Mouse (Mus musculus): Measurements from ENCODE around the gene Ninj1. TPM values are rescaled to one million over a fixed set of nuclear protein-coding genes. Genes with fewer than 3 reads are reported as not detected.
A peak's percentile ranks its signal among the peaks of the same experiment; 100 is the strongest.

Ninj1 gene
- polyA plus RNA-seq, 1 experiment from 2014 or later, result 40.0 TPM

DNA sequence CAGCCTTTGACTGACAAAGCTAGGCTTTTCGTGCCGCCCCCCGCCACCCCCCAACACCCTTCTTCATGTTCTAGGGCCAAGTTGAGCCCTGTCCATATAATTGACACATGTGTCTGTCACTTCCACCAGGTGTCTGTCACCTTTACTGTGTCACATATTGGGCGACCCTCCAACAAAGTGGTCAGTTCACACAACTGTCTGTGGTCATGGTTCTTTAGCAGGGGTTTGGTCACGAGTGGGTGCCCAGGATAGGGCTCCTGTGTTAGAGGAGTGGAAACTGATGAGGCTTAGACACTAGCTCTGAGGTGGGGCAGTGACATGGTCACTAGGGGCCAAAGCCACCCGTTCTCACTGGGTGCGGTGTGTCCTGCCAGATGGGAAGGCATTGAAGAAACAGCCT lies 12.6 kb downstream of the Ninj1 start:
- H3K9me3 ChIP-seq (replicated peaks), result no peaks in the 10 kb centered on the region
- ATAC-seq (ENCODE audit: low read depth) (no peak), DNase-seq (no peak)
- H3K36me3 ChIP-seq, result peaks cover 12% of the 10 kb centered on the region
- H3K27ac ChIP-seq, result no peak overlapping the region
- H3K4me1 ChIP-seq (replicated peaks), result peaks cover 20% of the 10 kb centered on the region; the same call in 1 of the 2 replicates
- H3K4me3 ChIP-seq (replicated peaks), result no peak overlapping the region
- 80% methylated on average over 7 of the region's 7 CpGs for WGBS (ENCODE audit: insufficient replicate concordance)
- no peaks in the 10 kb centered on the region for H3K27me3 ChIP-seq
- no peak overlapping the region for H3K4me2 ChIP-seq
- H3K9ac ChIP-seq, result no peak overlapping the region

DNA sequence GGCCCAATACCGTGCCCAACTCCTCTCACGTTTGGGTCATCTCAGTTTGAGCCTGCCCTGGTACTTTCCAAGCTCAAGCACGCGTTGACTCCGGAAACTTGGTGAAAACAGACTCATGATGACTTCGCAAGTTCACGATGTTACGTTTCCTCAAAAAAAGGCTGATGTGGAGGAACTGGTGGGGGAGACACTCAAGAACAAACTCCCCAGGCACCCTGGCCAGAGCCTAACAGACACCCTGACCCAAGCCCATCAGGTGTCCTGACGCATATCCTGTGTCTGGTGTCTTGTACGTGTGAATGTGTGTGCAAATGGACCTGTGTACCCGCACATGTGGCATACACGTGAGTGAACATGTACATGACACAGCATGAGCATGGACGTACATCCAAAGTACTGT lies 13.4 kb downstream of the Ninj1 start:
- Histone ChIP-seq H3K4me2 (no peak overlapping the region), H3K9me3 (replicated peaks) (no peaks in the 10 kb centered on the region), H3K27me3 (no peaks in the 10 kb centered on the region), H3K4me3 (replicated peaks) (no peak overlapping the region), H3K9ac (no peak overlapping the region), H3K27ac (no peak overlapping the region), H3K4me1 (replicated peaks) (peaks cover 14% of the 10 kb centered on the region; the same call in 1 of the 2 replicates), H3K36me3 (peaks cover 4% of the 10 kb centered on the region)
- DNase-seq, result no peak
- 54% methylated on average over 13 of the region's 13 CpGs for WGBS (ENCODE audit: insufficient replicate concordance)
- no peak for ATAC-seq (ENCODE audit: low read depth)

DNA sequence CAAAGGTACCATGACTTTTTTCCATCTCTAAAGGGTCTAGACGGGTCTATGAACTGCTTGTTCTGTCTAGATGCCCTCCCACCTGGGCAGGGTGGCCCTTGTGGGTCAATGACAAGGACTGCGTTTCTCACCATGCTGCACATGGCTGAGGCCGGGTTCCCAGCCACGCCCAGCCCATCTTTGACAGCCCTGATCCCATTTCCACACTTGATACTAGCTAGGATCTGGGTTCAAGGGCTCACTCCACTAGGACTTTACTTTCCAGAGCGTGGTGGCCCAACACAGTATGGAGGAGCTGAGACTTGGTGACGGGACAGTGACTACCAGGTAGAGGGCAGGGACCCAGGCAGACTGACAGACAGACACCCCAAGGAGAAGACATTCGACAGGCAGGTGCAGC lies 15.3 kb downstream of the Ninj1 start:
- Histone ChIP-seq H3K4me1 (replicated peaks) (peaks cover 13% of the 10 kb centered on the region; the same call in 1 of the 2 replicates), H3K4me2 (no peak overlapping the region), H3K36me3 (no peaks in the 10 kb centered on the region; the same call in 1 of the 2 replicates), H3K27ac (no peak overlapping the region), H3K9ac (no peak overlapping the region), H3K9me3 (replicated peaks) (no peaks in the 10 kb centered on the region), H3K4me3 (replicated peaks) (no peak overlapping the region), H3K27me3 (no peaks in the 10 kb centered on the region)
- 76% methylated on average over 7 of the region's 7 CpGs for WGBS (ENCODE audit: insufficient replicate concordance)
- ATAC-seq (ENCODE audit: low read depth) (no peak), DNase-seq (no peak)

DNA sequence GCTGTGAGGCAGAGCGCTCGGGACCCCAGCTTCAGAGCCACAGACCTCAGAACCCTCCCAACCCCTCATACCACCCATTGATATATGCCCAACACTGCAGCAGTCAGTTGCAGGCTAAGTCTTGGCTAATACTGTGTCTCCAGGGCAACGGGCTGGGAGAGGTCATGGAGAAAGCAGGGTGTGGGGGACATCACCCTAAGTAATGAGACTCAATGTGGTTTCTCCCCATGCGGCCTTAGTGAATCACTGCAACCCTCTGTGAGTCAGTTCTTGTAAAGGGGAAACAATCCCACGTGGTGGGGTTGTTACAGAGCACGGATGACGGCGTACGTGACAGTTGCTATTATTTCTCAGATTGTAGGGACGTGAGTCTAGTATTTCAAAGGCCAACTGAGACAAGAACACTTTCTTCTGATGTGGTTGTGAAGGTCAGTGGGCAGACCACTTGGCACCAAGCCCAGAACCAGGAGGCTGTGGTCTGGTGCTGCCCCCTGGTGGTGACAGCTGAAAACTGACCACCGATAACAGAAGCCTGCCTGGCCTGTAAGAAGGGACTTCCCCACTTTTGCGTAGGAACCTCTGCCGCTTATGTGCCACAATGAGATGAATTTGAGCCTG lies 18.2 kb downstream of the Ninj1 start:
- WGBS (ENCODE audit: insufficient replicate concordance), result 47% methylated on average over 13 of the region's 13 CpGs

DNA sequence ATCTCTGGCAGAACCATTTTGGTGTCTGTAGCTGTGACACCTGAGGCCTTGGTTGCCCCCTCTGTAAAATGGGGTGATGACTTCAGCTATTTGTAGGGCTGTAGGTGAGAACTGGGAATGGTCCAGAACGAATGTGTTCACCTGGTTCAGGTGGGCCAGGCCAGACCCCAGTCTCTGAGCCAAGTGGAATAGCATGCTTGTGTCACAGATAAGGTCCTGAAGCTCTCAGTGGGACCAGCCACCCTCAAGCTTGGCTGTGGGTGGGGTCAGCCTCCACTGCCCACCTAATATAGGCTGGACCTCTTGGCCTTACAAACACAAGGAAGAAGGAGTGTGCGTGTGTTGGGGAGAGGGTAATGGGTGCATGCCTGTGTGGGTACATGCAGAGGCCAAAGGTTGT lies 19.1 kb downstream of the Ninj1 start:
- DNase-seq (no peak), ATAC-seq (ENCODE audit: low read depth) (no peak)
- no peaks in the 10 kb centered on the region for H3K27me3 ChIP-seq
- H3K9ac ChIP-seq, result no peak overlapping the region
- H3K4me2 ChIP-seq, result no peak overlapping the region
- 0 out of 2 replicates have a peak, but pooled peaks cover 8% of the 10 kb centered on the region for H3K4me1 ChIP-seq (replicated peaks)
- H3K9me3 ChIP-seq (replicated peaks), result no peaks in the 10 kb centered on the region
- no peak overlapping the region for H3K27ac ChIP-seq
- WGBS (ENCODE audit: insufficient replicate concordance), result 77% methylated on average over 2 of the region's 2 CpGs
- H3K36me3 ChIP-seq, result no peaks in the 10 kb centered on the region; the same call in 1 of the 2 replicates
- H3K4me3 ChIP-seq (replicated peaks), result no peak overlapping the region

More for the DNA sequence above, 18.2 kb downstream of the Ninj1 start:
- no peaks in the 10 kb centered on the region for H3K27me3 ChIP-seq
- no peaks in the 10 kb centered on the region for H3K9me3 ChIP-seq (replicated peaks)
- no peak overlapping the region for H3K27ac ChIP-seq
- ATAC-seq (ENCODE audit: low read depth) (peak; percentile 30), DNase-seq (peak; percentile 52)
- no peak overlapping the region for H3K9ac ChIP-seq
- peaks cover 13% of the 10 kb centered on the region; the same call in 1 of the 2 replicates for H3K4me1 ChIP-seq (replicated peaks)
- H3K4me3 ChIP-seq (replicated peaks), result no peak overlapping the region
- H3K4me2 ChIP-seq, result no peak overlapping the region
- H3K36me3 ChIP-seq, result no peaks in the 10 kb centered on the region; the same call in 1 of the 2 replicates

DNA sequence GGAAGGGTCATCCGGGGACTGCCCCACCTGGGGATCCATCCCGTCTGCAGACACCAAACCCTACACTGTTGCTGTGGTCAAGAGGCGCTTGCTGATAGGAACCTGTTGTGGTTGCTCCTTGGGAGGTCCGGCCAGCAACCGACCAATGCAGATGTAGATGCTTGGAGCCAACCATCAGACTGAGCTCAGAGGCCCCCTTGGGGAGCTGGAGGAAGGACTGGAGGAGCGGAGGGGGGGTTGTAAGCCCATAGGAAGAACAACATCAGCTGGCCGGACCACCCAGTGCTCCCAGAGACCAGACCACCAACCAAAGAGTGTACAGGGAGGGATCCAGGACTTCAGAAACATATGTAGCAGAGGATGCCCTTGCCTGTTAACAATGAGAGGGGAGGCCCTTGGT lies 22.0 kb downstream of the Ninj1 start:
- no peak overlapping the region for H3K4me2 ChIP-seq
- no peak for ATAC-seq (ENCODE audit: low read depth)
- 17% methylated on average over 7 of the region's 7 CpGs for WGBS (ENCODE audit: insufficient replicate concordance)

DNA sequence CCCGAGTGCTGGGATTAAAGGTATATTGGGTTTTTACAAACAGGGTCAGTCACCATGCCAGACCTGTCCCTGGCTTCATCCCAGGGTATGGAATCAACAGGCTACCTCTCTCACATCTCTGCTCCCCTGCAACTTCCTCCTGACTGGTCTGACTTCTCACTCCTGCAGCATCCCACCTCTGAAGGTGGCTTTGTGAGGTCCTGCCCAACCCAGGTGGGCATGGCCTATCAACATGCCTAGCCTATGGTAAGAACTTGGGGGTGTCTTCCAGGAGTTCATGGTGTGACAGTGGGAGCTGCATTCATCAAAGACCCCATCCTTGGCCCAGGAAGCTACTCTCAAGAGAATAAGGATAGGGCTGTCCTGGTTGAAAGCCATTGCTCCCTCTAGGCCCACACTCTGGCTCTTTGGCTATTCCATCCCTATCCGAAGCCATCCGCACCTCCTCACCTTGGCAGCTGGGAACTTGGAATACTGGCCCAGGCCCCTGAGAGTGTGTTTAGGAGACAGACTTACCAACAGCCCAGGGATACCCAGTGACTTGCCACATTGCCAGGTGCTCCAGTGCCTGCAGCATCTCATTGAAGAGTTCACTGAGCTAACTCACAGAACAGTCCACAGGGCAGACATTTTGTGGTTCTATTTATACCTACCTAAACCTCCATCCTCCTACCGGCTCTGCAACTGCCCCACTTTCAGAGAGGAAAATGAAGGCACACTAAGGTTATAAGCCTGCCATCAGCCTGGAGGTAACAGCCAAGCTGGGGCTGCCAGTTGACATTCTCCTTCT lies 25.6 kb downstream of the Ninj1 start:
- Histone ChIP-seq H3K4me1 (replicated peaks) (peaks cover 37% of the 10 kb centered on the region), H3K36me3 (no peaks in the 10 kb centered on the region), H3K9me3 (replicated peaks) (no peaks in the 10 kb centered on the region), H3K27ac (no peak overlapping the region), H3K4me2 (no peak overlapping the region), H3K9ac (no peak overlapping the region), H3K27me3 (peaks cover 22% of the 10 kb centered on the region), H3K4me3 (replicated peaks) (no peak overlapping the region)
- no peak for DNase-seq
- 75% methylated on average over 4 of the region's 4 CpGs for WGBS (ENCODE audit: insufficient replicate concordance)
- no peak for ATAC-seq (ENCODE audit: low read depth)

More for the DNA sequence above, 22.0 kb downstream of the Ninj1 start:
- Histone ChIP-seq H3K27me3 (peaks cover 1% of the 10 kb centered on the region; the same call in 1 of the 2 replicates), H3K9me3 (replicated peaks) (no peaks in the 10 kb centered on the region), H3K4me1 (replicated peaks) (peaks cover 12% of the 10 kb centered on the region), H3K4me3 (replicated peaks) (no peak overlapping the region), H3K9ac (no peak overlapping the region), H3K36me3 (no peaks in the 10 kb centered on the region; the same call in 1 of the 2 replicates), H3K27ac (no peak overlapping the region)
- DNase-seq, result no peak

DNA sequence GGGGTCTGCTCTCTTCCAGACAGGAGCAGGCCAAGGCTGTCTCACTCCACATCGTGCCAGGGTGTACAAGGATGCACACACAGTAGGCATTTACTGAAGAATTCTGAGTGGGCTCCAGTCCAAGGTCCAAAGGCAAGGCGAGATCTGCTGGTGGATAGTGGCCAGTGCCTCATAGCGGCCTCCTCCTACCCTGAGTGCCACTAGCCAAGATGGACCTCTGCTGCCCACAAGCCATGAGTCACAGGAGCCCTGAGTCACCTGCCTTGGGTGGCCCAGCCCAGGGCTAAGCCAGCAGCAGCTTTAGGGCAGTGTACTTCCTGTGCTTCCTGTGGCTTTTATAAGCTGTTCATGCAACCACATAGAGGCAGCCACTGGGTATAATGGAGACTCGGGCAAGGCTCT lies 26.2 kb downstream of the Ninj1 start:
- 37% methylated on average over 4 of the region's 4 CpGs for WGBS (ENCODE audit: insufficient replicate concordance)
- Histone ChIP-seq H3K27me3 (peaks cover 24% of the 10 kb centered on the region), H3K4me3 (replicated peaks) (no peak overlapping the region), H3K36me3 (no peaks in the 10 kb centered on the region), H3K4me2 (no peak overlapping the region), H3K27ac (no peak overlapping the region), H3K9me3 (replicated peaks) (no peaks in the 10 kb centered on the region), H3K4me1 (replicated peaks) (peaks cover 37% of the 10 kb centered on the region), H3K9ac (no peak overlapping the region)
- DNase-seq (no peak), ATAC-seq (ENCODE audit: low read depth) (no peak)

DNA sequence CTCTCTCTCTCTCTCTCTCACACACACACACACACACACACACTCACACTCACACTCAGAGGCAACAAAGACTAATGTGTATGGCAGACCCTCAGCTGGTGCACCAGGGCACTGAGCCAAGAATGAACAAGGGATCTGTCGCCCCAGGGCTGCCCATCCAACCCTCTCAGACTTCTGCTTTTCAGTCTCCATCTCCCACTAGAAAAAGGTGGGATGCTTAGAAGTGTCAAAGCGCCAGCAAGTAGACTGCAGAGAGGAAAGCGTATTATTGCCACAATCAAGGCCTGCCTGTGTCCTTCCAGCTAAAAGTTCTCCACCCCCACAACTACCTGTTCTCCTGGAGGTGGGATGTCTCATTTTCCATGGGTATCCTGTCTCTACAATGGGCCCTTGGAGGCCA lies 27.2 kb downstream of the Ninj1 start:
- H3K27me3 ChIP-seq, result peaks cover 24% of the 10 kb centered on the region
- H3K36me3 ChIP-seq, result no peaks in the 10 kb centered on the region
- H3K4me1 ChIP-seq (replicated peaks), result peaks cover 37% of the 10 kb centered on the region
- no peak overlapping the region for H3K9ac ChIP-seq
- no peak overlapping the region for H3K4me2 ChIP-seq
- no peak for ATAC-seq (ENCODE audit: low read depth)
- no peaks in the 10 kb centered on the region for H3K9me3 ChIP-seq (replicated peaks)
- H3K4me3 ChIP-seq (replicated peaks), result no peak overlapping the region
- WGBS (ENCODE audit: insufficient replicate concordance), result 59% methylated on average over 3 of the region's 3 CpGs
- DNase-seq, result no peak
- H3K27ac ChIP-seq, result no peak overlapping the region

DNA sequence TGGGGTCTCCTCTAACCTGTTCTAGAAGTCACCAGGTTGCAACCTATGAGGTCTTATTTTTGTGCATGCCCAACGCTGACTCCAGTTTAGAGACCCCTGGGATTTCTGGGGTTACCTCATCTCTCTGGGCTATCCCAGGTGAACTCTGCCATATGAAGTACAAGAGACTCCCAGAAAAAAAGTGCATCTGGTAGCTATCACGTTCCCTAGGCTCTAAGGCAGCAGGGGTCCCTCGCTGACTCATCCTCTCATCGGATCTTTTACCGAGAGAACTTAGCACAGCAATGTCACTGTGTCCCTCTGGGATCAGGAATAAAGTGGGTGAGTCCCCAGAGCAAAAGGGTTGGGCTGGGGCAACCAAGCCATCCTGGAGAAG lies 27.8 kb downstream of the Ninj1 start:
- H3K4me3 ChIP-seq (replicated peaks), result peak overlapping the region; percentile 68
- H3K27me3 ChIP-seq, result peaks cover 24% of the 10 kb centered on the region
- H3K9ac ChIP-seq, result peak overlapping the region; percentile 74
- no peaks in the 10 kb centered on the region for H3K9me3 ChIP-seq (replicated peaks)
- H3K27ac ChIP-seq, result no peak overlapping the region
- no peaks in the 10 kb centered on the region for H3K36me3 ChIP-seq
- DNase-seq (no peak), ATAC-seq (ENCODE audit: low read depth) (0 out of 2 replicates have a peak, but pooled peaks have one; percentile 1)
- peak overlapping the region; percentile 93 for H3K4me2 ChIP-seq
- 12% methylated on average over 5 of the region's 5 CpGs for WGBS (ENCODE audit: insufficient replicate concordance)
- peaks cover 37% of the 10 kb centered on the region for H3K4me1 ChIP-seq (replicated peaks)

DNA sequence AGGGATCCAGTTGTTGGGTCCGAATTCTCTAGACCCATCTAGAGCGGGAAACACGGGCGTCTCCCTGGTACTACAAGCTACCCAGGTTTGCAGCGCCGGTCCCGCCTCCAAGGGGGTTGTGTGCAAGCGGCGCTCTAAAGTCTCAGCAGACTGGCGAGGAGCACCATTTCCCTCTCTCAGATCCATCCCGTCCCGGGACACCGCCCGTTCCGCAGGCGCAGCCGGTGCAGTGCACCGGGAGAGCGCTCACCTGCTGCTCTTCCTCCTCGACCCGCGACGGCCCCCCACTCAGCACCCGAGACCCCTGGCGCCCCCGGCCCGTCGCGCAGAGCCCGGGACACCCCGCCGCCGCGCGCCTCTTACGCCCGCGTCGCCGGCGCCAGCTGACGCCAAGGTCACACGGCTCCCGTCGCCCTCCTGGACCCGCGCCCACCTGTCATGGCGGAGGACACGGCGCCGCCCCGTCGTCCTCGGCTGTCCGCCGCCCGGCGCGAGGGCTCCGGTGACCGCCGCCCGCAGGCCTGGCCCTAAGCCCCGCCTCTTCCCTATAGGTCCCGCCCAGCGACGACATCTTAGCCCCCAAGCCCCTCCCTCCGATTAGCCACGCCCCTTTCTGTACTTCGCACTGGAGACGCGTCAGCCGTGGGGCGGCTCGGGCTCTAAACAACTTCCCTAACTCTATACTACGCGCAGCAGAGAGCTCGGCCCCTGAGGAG lies 28.4 kb downstream of the Ninj1 start, which contains the start of gene Card19:
Gene Card19, minus strand, starts transcription at position 534 of the 716 bp plus-strand sequence.
- peak within 1 kb of the TSS; percentile 93 for H3K4me2 ChIP-seq
- H3K9me3 ChIP-seq (replicated peaks), result no peaks in the 10 kb centered on the region
- H3K9ac ChIP-seq, result peak within 1 kb of the TSS; percentile 74
- no peaks in the 10 kb centered on the region for H3K36me3 ChIP-seq
- peak within 1 kb of the TSS; percentile 68 for H3K4me3 ChIP-seq (replicated peaks)
- peaks cover 24% of the 10 kb centered on the region for H3K27me3 ChIP-seq
- H3K4me1 ChIP-seq (replicated peaks), result peaks cover 37% of the 10 kb centered on the region
- ATAC-seq (ENCODE audit: low read depth) (peak; percentile 87), DNase-seq (peak; percentile 92)
- under 1% methylated on average over 78 of the region's 78 CpGs for WGBS (ENCODE audit: insufficient replicate concordance)
- H3K27ac ChIP-seq, result peak within 1 kb of the TSS; percentile 26

All from liver, embryonic 13.5 days (tissue).